Mouse (Mus musculus) forebrain, embryonic 16.5 days (tissue): ENCODE measurements around the gene Mknk1. TPM values are rescaled to one million over a fixed set of nuclear protein-coding genes. Genes with fewer than 3 reads are reported as not detected.

Source experiments
- ATAC-seq: fragments of 200-750 bp; cut with Nextera tagmentation; 2 replicates; pipeline ENCODE4 v1.8.0; 2017; ENCODE audit warnings: mild to moderate bottlenecking, moderate library complexity
- H3K27ac ChIP-seq: fragments of 300-500 bp; sonication (generic); 2 replicates; pipeline ENCODE4 v1.5.1; 2014; ENCODE audit warnings: low read length, control low read depth
- H3K27me3 ChIP-seq: fragments of 300-500 bp; sonication (generic); replicated peaks from 2 replicates; pipeline ENCODE4 v1.6.1; 2014; ENCODE audit warnings: low read length; ENCODE audit not compliant: control insufficient read depth, insufficient read depth
- H3K36me3 ChIP-seq: fragments of 300-500 bp; sonication (generic); 2 replicates; pipeline ENCODE4 v1.6.1; 2014; ENCODE audit not compliant: control insufficient read depth, insufficient read depth
- H3K4me1 ChIP-seq: fragments of 300-500 bp; sonication (generic); replicated peaks from 2 replicates; pipeline ENCODE4 v1.6.1; 2014; ENCODE audit warnings: low read length; ENCODE audit not compliant: control insufficient read depth, insufficient read depth
- H3K4me2 ChIP-seq: fragments of 300-500 bp; sonication (generic); 2 replicates; pipeline ENCODE4 v1.6.1; 2014; ENCODE audit warnings: mild to moderate bottlenecking, low read length, control low read depth
- H3K4me3 ChIP-seq: fragments of 300-500 bp; sonication (generic); replicated peaks from 2 replicates; pipeline ENCODE4 v1.5.1; 2014; ENCODE audit warnings: mild to moderate bottlenecking, low read length, control low read depth
- H3K9ac ChIP-seq: fragments of 300-500 bp; sonication (generic); replicated peaks from 2 replicates; pipeline ENCODE4 v1.6.1; 2014; ENCODE audit warnings: low read depth, low read length, control low read depth
- H3K9me3 ChIP-seq: fragments of 300-500 bp; sonication (generic); 2 replicates; pipeline ENCODE4 v1.6.1; 2016; ENCODE audit warnings: low read length; ENCODE audit not compliant: control insufficient read depth
- WGBS: fragments of 180-500 bp; shearing (Covaris S2); extraction: QIAGEN DNeasy Blood & Tissue Kit; methylation state at CpG from one replicate; pipeline ENCODE4 v1.1.7; 2014; 5-methylcytosine and 5-hydroxymethylcytosine counted together
- polyA plus RNA-seq: library from polyadenylated mRNA; unstranded; fragments of >200 nt; fragmentation: Nextera tagmentation; extraction: Ambion mirVana; gene quantifications from 2 replicates; pipeline ENCODE4 v1.2.1, GENCODE M21; 2015

Gene Mknk1
- polyA plus RNA-seq, 1 experiment from 2014 or later: 25.4 TPM

GRCm38 (mm10) chr4:115832040-115832439 is 7.0 kb upstream of the Mknk1 start:
- Histone ChIP-seq H3K9me3 (no peaks in the 10 kb centered on the region), H3K36me3 (no peaks in the 10 kb centered on the region), H3K27ac (no peak overlapping the region), H3K4me3 (no peak overlapping the region), H3K4me2 (no peak overlapping the region), H3K9ac (no peak overlapping the region), H3K27me3 (peaks cover 4% of the 10 kb centered on the region; the same call in 1 of the 2 replicates), H3K4me1 (peaks cover 7% of the 10 kb centered on the region)
- no peak for ATAC-seq
- WGBS: 72% methylated on average over 2 of the region's 2 CpGs

GRCm38 (mm10) chr4:115835576-115835975 is 3.4 kb upstream of the Mknk1 start:
- no peaks in the 10 kb centered on the region for H3K9me3 ChIP-seq
- no peaks in the 10 kb centered on the region for H3K27me3 ChIP-seq
- H3K9ac ChIP-seq: no peak overlapping the region
- H3K27ac ChIP-seq: no peak overlapping the region
- WGBS: 79% methylated on average over 2 of the region's 2 CpGs
- H3K36me3 ChIP-seq: no peaks in the 10 kb centered on the region
- no peak overlapping the region for H3K4me2 ChIP-seq
- ATAC-seq: no peak
- no peak overlapping the region for H3K4me3 ChIP-seq
- peaks cover 6% of the 10 kb centered on the region for H3K4me1 ChIP-seq

- H3K9ac ChIP-seq: no peak overlapping the region
- H3K9me3 ChIP-seq: no peaks in the 10 kb centered on the region
- no peaks in the 10 kb centered on the region for H3K36me3 ChIP-seq
- no peaks in the 10 kb centered on the region for H3K27me3 ChIP-seq
- H3K4me1 ChIP-seq: peaks cover 6% of the 10 kb centered on the region
- H3K4me2 ChIP-seq: no peak overlapping the region
- WGBS: 45% methylated on average over 4 of the region's 4 CpGs
- no peak overlapping the region for H3K4me3 ChIP-seq
- no peak overlapping the region for H3K27ac ChIP-seq
- no peak for ATAC-seq
Measured at GRCm38 (mm10) chr4:115838196-115838595, 802 bp upstream of the Mknk1 start.

- H3K4me3 ChIP-seq: no peak overlapping the region
- ATAC-seq: no peak
- H3K27me3 ChIP-seq: no peaks in the 10 kb centered on the region
- H3K9me3 ChIP-seq: no peaks in the 10 kb centered on the region
- peaks cover 6% of the 10 kb centered on the region for H3K4me1 ChIP-seq
- no peak overlapping the region for H3K9ac ChIP-seq
- 59% methylated on average over 4 of the region's 4 CpGs for WGBS
- H3K36me3 ChIP-seq: no peaks in the 10 kb centered on the region
- H3K4me2 ChIP-seq: peak overlapping the region; percentile 50; the same call in 1 of the 2 replicates
- no peak overlapping the region for H3K27ac ChIP-seq
Measured at GRCm38 (mm10) chr4:115839956-115840355, 958 bp downstream of the Mknk1 start.

GRCm38 (mm10) chr4:115840842-115841241 is 1.8 kb downstream of the Mknk1 start:
- Histone ChIP-seq H3K36me3 (no peaks in the 10 kb centered on the region), H3K4me3 (no peak overlapping the region), H3K4me2 (no peak overlapping the region), H3K9me3 (no peaks in the 10 kb centered on the region), H3K27ac (no peak overlapping the region), H3K9ac (no peak overlapping the region), H3K4me1 (peaks cover 6% of the 10 kb centered on the region), H3K27me3 (no peaks in the 10 kb centered on the region)
- 90% methylated on average over 4 of the region's 4 CpGs for WGBS
- ATAC-seq: no peak

- H3K9ac ChIP-seq: no peak overlapping the region
- no peaks in the 10 kb centered on the region for H3K36me3 ChIP-seq
- no peaks in the 10 kb centered on the region for H3K9me3 ChIP-seq
- WGBS: 52% methylated on average over 2 of the region's 2 CpGs
- H3K4me2 ChIP-seq: no peak overlapping the region
- H3K27ac ChIP-seq: no peak overlapping the region
- no peak overlapping the region for H3K4me3 ChIP-seq
- H3K27me3 ChIP-seq: no peaks in the 10 kb centered on the region
- peaks cover 9% of the 10 kb centered on the region; the same call in 1 of the 2 replicates for H3K4me1 ChIP-seq
- no peak for ATAC-seq
Measured at GRCm38 (mm10) chr4:115846656-115847055, 7.7 kb downstream of the Mknk1 start.

- 22% methylated on average over 5 of the region's 5 CpGs for WGBS
- Histone ChIP-seq H3K27ac (no peak overlapping the region), H3K4me2 (no peak overlapping the region), H3K9ac (no peak overlapping the region), H3K36me3 (no peaks in the 10 kb centered on the region), H3K9me3 (no peaks in the 10 kb centered on the region), H3K4me3 (no peak overlapping the region), H3K4me1 (peaks cover 9% of the 10 kb centered on the region; the same call in 1 of the 2 replicates), H3K27me3 (no peaks in the 10 kb centered on the region)
- 0 out of 2 replicates have a peak, but pooled peaks have one; percentile 45 for ATAC-seq
Measured at GRCm38 (mm10) chr4:115847377-115847776, 8.4 kb downstream of the Mknk1 start.

GRCm38 (mm10) chr4:115848083-115848482 is 9.1 kb downstream of the Mknk1 start:
- H3K27ac ChIP-seq: no peak overlapping the region
- 100% methylated on average over 1 of the region's 1 CpGs for WGBS
- H3K4me2 ChIP-seq: no peak overlapping the region
- no peaks in the 10 kb centered on the region for H3K27me3 ChIP-seq
- no peak overlapping the region for H3K4me3 ChIP-seq
- H3K36me3 ChIP-seq: no peaks in the 10 kb centered on the region
- H3K4me1 ChIP-seq: peaks cover 9% of the 10 kb centered on the region; the same call in 1 of the 2 replicates
- H3K9me3 ChIP-seq: no peaks in the 10 kb centered on the region
- ATAC-seq: no peak
- H3K9ac ChIP-seq: no peak overlapping the region

- no peak overlapping the region for H3K4me3 ChIP-seq
- H3K4me2 ChIP-seq: no peak overlapping the region
- no peaks in the 10 kb centered on the region for H3K9me3 ChIP-seq
- H3K27me3 ChIP-seq: no peaks in the 10 kb centered on the region
- H3K36me3 ChIP-seq: no peaks in the 10 kb centered on the region
- 75% methylated on average over 8 of the region's 8 CpGs for WGBS
- no peak for ATAC-seq
- no peak overlapping the region for H3K9ac ChIP-seq
- H3K27ac ChIP-seq: no peak overlapping the region
- peaks cover 9% of the 10 kb centered on the region; the same call in 1 of the 2 replicates for H3K4me1 ChIP-seq
Measured at GRCm38 (mm10) chr4:115848990-115849677, 10.1 kb downstream of the Mknk1 start.
